Mouse (Mus musculus) myocyte (in vitro differentiated cells): ENCODE results near the gene Prkag2. TPM values are rescaled to one million over a fixed set of nuclear protein-coding genes. Genes with fewer than 3 reads are reported as not detected.
A peak's percentile ranks its signal among the peaks of the same experiment; 100 is the strongest.

ENCODE experiments used
- H3K27me3 ChIP-seq: one replicate; pipeline ENCODE4 v1.6.1; 2011; ENCODE audit not compliant: control insufficient read depth, insufficient read depth, insufficient read length
- H3K36me3 ChIP-seq: one replicate; pipeline ENCODE4 v1.6.1; 2011; ENCODE audit not compliant: control insufficient read depth, insufficient read depth
- H3K4me2 ChIP-seq: one replicate; pipeline ENCODE4 v1.6.1; 2011; ENCODE audit warnings: low read depth, control low read depth
- H3K4me3 ChIP-seq: one replicate; pipeline ENCODE4 v1.5.1; 2011; ENCODE audit warnings: mild to moderate bottlenecking, control low read depth, moderate library complexity
- H3K79me2 ChIP-seq: one replicate; pipeline ENCODE4 v1.6.1; 2011; ENCODE audit not compliant: control insufficient read depth, insufficient read depth
- H3ac ChIP-seq: one replicate; pipeline ENCODE4 v1.6.1; 2011; ENCODE audit not compliant: control insufficient read depth, insufficient read length
- CEBPB ChIP-seq: IDR thresholded peaks from 2 replicates; pipeline ENCODE4 v1.6.1; 2011; ENCODE audit warnings: mild to moderate bottlenecking, moderate library complexity; ENCODE audit not compliant: poor library complexity, insufficient read depth, severe bottlenecking
- E2F4 ChIP-seq: IDR thresholded peaks from one replicate; pipeline ENCODE4 v1.6.1; 2011; ENCODE audit warnings: mild to moderate bottlenecking, control low read depth, moderate library complexity; ENCODE audit not compliant: insufficient read depth
- MAX ChIP-seq: IDR thresholded peaks from one replicate; pipeline ENCODE4 v1.6.1; 2011; ENCODE audit warnings: low read depth, mild to moderate bottlenecking, control low read depth
- MYOD1 ChIP-seq, 3 experiments: IDR thresholded peaks; one replicate each; pipeline ENCODE4 v1.6.1; 2011; ENCODE audit warnings: control low read depth in 2 of 3, low read depth in 2 of 3, mild to moderate bottlenecking in 2 of 3, moderate library complexity in 1 of 3; ENCODE audit not compliant: insufficient read length in 2 of 3, control insufficient read depth in 1 of 3
- MYOG ChIP-seq, 3 experiments: IDR thresholded peaks; one replicate each; pipeline ENCODE4 v1.6.1; 2011; ENCODE audit warnings: control low read depth in 2 of 3, low read depth in 2 of 3, mild to moderate bottlenecking in 2 of 3; ENCODE audit not compliant: insufficient read length in 2 of 3, control insufficient read depth in 1 of 3, insufficient read depth in 1 of 3
- POLR2A ChIP-seq: IDR thresholded peaks from one replicate; pipeline ENCODE4 v1.6.1; 2011; ENCODE audit warnings: low read depth, mild to moderate bottlenecking, control low read depth, moderate library complexity; ENCODE audit not compliant: insufficient read length
- POLR2AphosphoS2 ChIP-seq: IDR thresholded peaks from one replicate; pipeline ENCODE4 v1.6.1; 2011; ENCODE audit warnings: low read depth, control low read depth; ENCODE audit not compliant: insufficient read length
- REST ChIP-seq: IDR thresholded peaks from one replicate; pipeline ENCODE4 v1.6.1; 2011; ENCODE audit warnings: mild to moderate bottlenecking, control low read depth, moderate library complexity; ENCODE audit not compliant: insufficient read depth, insufficient read length
- SRF ChIP-seq: IDR thresholded peaks from one replicate; pipeline ENCODE4 v1.6.1; 2011; ENCODE audit warnings: low read depth; ENCODE audit not compliant: control insufficient read depth, insufficient read length
- TCF12 ChIP-seq: IDR thresholded peaks from one replicate; pipeline ENCODE4 v1.6.1; 2011; ENCODE audit warnings: mild to moderate bottlenecking, control low read depth; ENCODE audit not compliant: poor library complexity, insufficient read depth, severe bottlenecking
- TCF3 ChIP-seq: IDR thresholded peaks from one replicate; pipeline ENCODE4 v1.6.1; 2011; ENCODE audit warnings: low read depth, control low read depth; ENCODE audit not compliant: insufficient read length
- USF1 ChIP-seq: IDR thresholded peaks from one replicate; pipeline ENCODE4 v1.6.1; 2011; ENCODE audit warnings: low read depth, mild to moderate bottlenecking, control low read depth, moderate library complexity
- polyA plus RNA-seq: library from polyadenylated mRNA; unstranded; fragments of >200 nt; fragmentation: generic; extraction: Trizol; gene quantifications from one replicate; pipeline ENCODE4 v1.2.1, GENCODE M21; 2012; ENCODE audit warnings: missing spikeins

Prkag2 gene
- polyA plus RNA-seq, 1 experiment: 5.8 TPM

DNA sequence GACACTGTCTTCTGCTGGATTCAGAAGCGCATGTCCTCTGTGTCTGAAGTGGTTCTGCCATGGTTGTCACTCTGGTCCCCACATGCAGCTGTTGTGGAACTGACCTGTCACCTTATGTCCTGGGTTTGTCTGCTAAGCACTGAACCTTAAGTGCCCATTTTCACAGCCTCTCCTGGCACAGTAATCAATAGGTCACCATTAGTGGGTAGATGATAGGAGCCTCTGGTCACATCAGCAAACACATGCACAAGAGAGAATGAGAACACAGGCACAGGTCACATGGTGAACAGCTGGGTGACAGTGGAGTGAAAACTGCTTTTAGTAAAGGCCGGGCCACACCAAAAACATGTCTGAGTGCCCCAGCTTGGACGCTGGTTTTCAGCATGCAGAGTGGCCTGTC, 2.6 kb downstream of the Prkag2 start:
- H3ac ChIP-seq: no peak overlapping the region
- no peak overlapping the region for H3K4me2 ChIP-seq
- H3K27me3 ChIP-seq: peaks cover 28% of the 10 kb centered on the region
- H3K36me3 ChIP-seq: no peaks in the 10 kb centered on the region
- H3K79me2 ChIP-seq: no peaks in the 10 kb centered on the region
- no peak overlapping the region for H3K4me3 ChIP-seq
- TF ChIP-seq TCF12 (no peak), USF1 (no peak), POLR2AphosphoS2 (no peak), TCF3 (no peak), REST (no peak), MYOD1 (IDR thresholded peaks at IDR 0.05; ENCODE audit: control insufficient read depth in 1 of 3, insufficient read length in 2 of 3, low read depth in 2 of 3) (no peak), MAX (no peak), MYOG (IDR thresholded peaks at IDR 0.05; ENCODE audit: control insufficient read depth in 1 of 3, insufficient read depth in 1 of 3, insufficient read length in 2 of 3, low read depth in 2 of 3) (no peak), E2F4 (no peak)

DNA sequence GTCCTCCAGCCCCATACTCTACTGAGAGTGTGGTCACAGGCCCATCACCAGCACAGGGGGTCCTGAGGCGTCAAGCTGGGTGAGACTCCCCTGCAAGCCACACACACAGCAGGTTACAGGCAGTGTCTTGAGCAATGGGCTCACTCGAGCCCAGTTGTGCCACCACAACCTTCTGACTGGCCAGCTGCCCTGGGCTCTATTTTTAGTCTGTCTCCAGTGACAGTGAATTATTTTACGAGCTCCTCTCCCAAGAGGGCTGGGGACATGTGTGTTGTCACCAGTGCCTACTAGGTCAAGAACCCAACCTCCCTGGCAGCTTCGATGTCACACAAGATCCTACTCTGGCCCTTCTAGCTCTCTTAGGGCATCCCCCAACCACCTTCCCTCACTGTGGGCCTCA, 4.0 kb downstream of the Prkag2 start:
- Histone ChIP-seq H3K79me2 (no peaks in the 10 kb centered on the region), H3K4me2 (no peak overlapping the region), H3K36me3 (no peaks in the 10 kb centered on the region), H3K4me3 (no peak overlapping the region), H3ac (no peak overlapping the region), H3K27me3 (peaks cover 34% of the 10 kb centered on the region)
- TF ChIP-seq MYOG (IDR thresholded peaks at IDR 0.05; ENCODE audit: control insufficient read depth in 1 of 3, insufficient read depth in 1 of 3, insufficient read length in 2 of 3, low read depth in 2 of 3): peak; percentile 19 to 73 (median 47)
- TF ChIP-seq CEBPB: 0 out of 2 replicates have a peak, but pooled peaks have one; percentile 22
- TF ChIP-seq MYOD1 (IDR thresholded peaks at IDR 0.05; ENCODE audit: control insufficient read depth in 1 of 3, insufficient read length in 2 of 3, low read depth in 2 of 3): peak in 1 of 3 experiments; percentile 48
- TF ChIP-seq POLR2A: no peak

DNA sequence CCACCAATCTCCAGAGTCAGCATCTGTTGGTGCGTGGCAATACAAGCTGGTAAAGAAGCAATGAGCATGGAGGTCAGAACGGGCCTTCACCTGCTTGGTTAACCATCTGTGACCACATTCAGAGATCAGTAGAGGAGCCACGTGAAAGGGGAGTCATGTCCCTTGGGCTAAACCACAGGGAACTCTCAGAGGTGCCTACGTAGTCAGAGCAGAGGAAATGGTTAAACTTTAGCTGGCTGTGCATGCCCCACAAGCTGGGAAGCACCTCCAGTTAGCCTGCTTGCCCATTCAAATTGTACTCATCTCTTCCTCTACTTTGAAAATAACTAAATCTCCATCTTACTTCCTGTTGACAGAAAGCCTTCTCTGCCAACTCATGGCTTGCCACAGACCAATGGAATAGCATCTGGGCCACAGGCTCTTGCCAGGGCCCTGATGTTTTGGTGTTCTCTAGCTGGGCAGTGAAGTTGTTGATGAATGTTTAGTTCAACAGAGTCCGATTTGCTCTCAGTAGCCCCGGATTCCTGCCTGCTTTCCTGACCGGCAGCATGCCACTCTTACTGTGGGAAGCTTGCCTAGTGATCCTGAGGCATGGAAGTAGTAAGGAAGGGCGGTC, 7.7 kb downstream of the Prkag2 start:
- H3K4me2 ChIP-seq: no peak overlapping the region
- peaks cover 8% of the 10 kb centered on the region for H3K27me3 ChIP-seq
- no peaks in the 10 kb centered on the region for H3K79me2 ChIP-seq
- H3K36me3 ChIP-seq: no peaks in the 10 kb centered on the region
- TF ChIP-seq POLR2AphosphoS2: no peak
- no peak for TF ChIP-seq TCF12
- TF ChIP-seq USF1: no peak
- TF ChIP-seq CEBPB: no peak
- TF ChIP-seq POLR2A: no peak
- TF ChIP-seq SRF: no peak
- H3ac ChIP-seq: no peak overlapping the region
- no peak overlapping the region for H3K4me3 ChIP-seq

DNA sequence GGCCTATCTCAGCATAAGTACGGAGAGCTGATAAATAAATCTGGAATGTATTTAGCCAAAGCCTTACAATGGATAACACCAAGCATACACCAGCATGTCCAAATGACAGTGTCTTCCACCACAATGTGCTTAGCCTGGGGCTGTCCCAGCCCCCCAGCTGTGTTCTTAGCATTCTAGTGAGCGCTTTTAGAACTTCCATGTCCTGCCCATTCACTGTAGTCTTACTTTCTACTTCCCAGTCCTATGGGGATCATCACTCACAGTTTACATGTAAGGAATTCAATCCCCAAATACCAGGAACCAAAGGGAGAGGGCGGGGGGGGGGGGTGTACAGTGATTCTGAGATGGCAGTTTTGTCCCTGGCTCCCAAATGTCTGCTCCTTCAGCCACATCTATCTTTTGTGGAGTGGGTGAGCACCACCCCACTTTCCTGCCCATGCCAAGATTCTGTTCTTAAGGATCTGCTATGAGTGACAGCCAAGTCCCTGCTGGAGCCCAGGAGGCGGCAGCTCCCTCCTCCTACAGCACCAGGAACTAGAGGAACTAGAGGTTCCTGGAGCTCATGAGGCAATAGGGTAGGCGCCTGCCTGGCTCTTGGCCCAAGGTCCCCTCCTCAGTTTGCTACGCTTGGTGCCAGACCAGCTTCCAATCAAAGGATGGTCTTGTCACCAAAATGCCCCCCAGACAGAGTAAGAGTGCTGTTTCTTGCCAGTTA, 11.0 kb downstream of the Prkag2 start:
- H3K36me3 ChIP-seq: no peaks in the 10 kb centered on the region
- H3ac ChIP-seq: no peak overlapping the region
- no peak overlapping the region for H3K4me3 ChIP-seq
- no peak for TF ChIP-seq USF1
- no peak for TF ChIP-seq E2F4
- no peak for TF ChIP-seq TCF12
- no peak for TF ChIP-seq REST
- no peak for TF ChIP-seq SRF
- TF ChIP-seq TCF3: no peak
- no peak for TF ChIP-seq MAX
- TF ChIP-seq CEBPB: no peak
- no peak for TF ChIP-seq MYOD1 (IDR thresholded peaks at IDR 0.05; ENCODE audit: control insufficient read depth in 1 of 3, insufficient read length in 2 of 3, low read depth in 2 of 3)
- TF ChIP-seq POLR2A: no peak
- no peak for TF ChIP-seq MYOG (IDR thresholded peaks at IDR 0.05; ENCODE audit: control insufficient read depth in 1 of 3, insufficient read depth in 1 of 3, insufficient read length in 2 of 3, low read depth in 2 of 3)
- TF ChIP-seq POLR2AphosphoS2: no peak
- no peaks in the 10 kb centered on the region for H3K79me2 ChIP-seq
- no peak overlapping the region for H3K4me2 ChIP-seq
- H3K27me3 ChIP-seq: peaks cover 6% of the 10 kb centered on the region

DNA sequence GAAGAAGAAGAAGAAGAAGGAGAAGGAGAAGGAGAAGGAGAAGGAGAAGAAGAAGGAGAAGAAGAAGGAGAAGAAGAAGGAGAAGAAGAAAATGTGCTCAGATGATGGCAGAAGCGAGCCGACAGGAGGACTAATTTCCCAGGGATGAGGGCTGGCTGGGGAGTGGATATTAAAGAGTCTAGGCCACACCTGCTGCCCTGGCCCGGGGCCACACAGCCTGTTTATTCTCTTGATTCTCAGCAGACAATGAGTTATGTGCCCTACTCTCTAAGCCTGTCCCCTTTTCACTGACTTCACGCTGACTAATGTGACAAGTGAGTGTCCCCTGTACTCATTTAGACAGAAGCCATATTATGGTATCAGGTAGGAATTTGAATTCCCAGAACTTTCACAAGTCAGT, 11.8 kb downstream of the Prkag2 start:
- H3ac ChIP-seq: no peak overlapping the region
- no peak for TF ChIP-seq POLR2AphosphoS2
- no peak for TF ChIP-seq E2F4
- TF ChIP-seq REST: no peak
- peak in 1 of 3 experiments; percentile 39 for TF ChIP-seq MYOD1 (IDR thresholded peaks at IDR 0.05; ENCODE audit: control insufficient read depth in 1 of 3, insufficient read length in 2 of 3, low read depth in 2 of 3)
- TF ChIP-seq CEBPB: no peak
- TF ChIP-seq MAX: no peak
- TF ChIP-seq USF1: no peak

More for the DNA sequence above, 11.8 kb downstream of the Prkag2 start:
- H3K79me2 ChIP-seq: no peaks in the 10 kb centered on the region
- H3K27me3 ChIP-seq: peaks cover 6% of the 10 kb centered on the region
- H3K4me3 ChIP-seq: no peak overlapping the region
- H3K4me2 ChIP-seq: no peak overlapping the region
- H3K36me3 ChIP-seq: no peaks in the 10 kb centered on the region
